Mouse (Mus musculus) bone marrow macrophage, adult 2 months (primary cell): ENCODE results near the gene Cdh24.

Experiments used
- CTCF ChIP-seq: IDR thresholded peaks from 2 replicates; pipeline ENCODE4 v1.5.1; 2012; ENCODE audit warnings: low read depth, mild to moderate bottlenecking, low read length, moderate library complexity
- POLR2A ChIP-seq: IDR thresholded peaks from 2 replicates; pipeline ENCODE4 v1.6.1; 2012; ENCODE audit warnings: mild to moderate bottlenecking, low read depth, low read length, borderline replicate concordance

- TF ChIP-seq CTCF (no peak), POLR2A (no peak)
These were observed 11.6 kb upstream of the Cdh24 start for GRCm38 (mm10) chr14:54652787-54653186.
